Mouse (Mus musculus): Measurements from ENCODE around the gene Tmem177. TPM values are rescaled to one million over a fixed set of nuclear protein-coding genes. Genes with fewer than 3 reads are reported as not detected.

The Tmem177 gene
- polyA plus RNA-seq, 1 experiment from 2014 or later: 6.8 TPM

DNA sequence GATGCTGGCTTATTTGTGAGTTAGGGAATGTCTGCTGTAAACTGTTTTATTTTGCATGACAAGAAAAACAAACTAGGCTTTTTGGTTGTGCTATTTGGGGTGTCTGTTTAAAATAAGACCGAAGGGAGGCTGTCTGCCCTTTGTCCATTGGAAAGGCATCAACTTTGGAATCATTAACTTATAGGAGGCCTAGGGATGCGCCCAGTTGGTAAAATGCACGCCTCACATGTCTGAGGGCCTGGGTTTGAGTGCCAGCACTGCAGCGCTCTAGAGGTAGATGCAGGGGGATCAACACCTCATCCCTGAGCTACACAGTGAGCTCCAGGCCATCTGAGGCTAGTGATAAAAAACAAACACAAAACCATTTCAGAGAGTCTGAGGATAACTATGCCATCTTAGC lies 35.5 kb downstream of the Tmem177 start:
- no peaks in the 10 kb centered on the region for H3K9me3 ChIP-seq (ENCODE audit: control insufficient read depth, low read length)
- no peak overlapping the region for H3K27ac ChIP-seq (replicated peaks; ENCODE audit: low read depth, low read length)
- DNase-seq (ENCODE audit: low spot score) (no peak), ATAC-seq (ENCODE audit: low read depth) (no peak)
- no peak overlapping the region for H3K4me3 ChIP-seq (ENCODE audit: low read depth, low read length)
- whole genome bisulfite sequencing: 88% methylated on average over 4 of the region's 4 CpGs
- H3K27me3 ChIP-seq (replicated peaks; ENCODE audit: control insufficient read depth, insufficient read depth, low read length): no peaks in the 10 kb centered on the region
- no peaks in the 10 kb centered on the region for H3K36me3 ChIP-seq (ENCODE audit: control insufficient read depth, insufficient read depth, low read length)
- peaks cover 4% of the 10 kb centered on the region; the same call in 1 of the 2 replicates for H3K4me1 ChIP-seq (ENCODE audit: control insufficient read depth, insufficient read depth, low read length)
- H3K9ac ChIP-seq (ENCODE audit: low read depth, low read length): no peak overlapping the region
- H3K4me2 ChIP-seq (ENCODE audit: low read depth, low read length): no peak overlapping the region

DNA sequence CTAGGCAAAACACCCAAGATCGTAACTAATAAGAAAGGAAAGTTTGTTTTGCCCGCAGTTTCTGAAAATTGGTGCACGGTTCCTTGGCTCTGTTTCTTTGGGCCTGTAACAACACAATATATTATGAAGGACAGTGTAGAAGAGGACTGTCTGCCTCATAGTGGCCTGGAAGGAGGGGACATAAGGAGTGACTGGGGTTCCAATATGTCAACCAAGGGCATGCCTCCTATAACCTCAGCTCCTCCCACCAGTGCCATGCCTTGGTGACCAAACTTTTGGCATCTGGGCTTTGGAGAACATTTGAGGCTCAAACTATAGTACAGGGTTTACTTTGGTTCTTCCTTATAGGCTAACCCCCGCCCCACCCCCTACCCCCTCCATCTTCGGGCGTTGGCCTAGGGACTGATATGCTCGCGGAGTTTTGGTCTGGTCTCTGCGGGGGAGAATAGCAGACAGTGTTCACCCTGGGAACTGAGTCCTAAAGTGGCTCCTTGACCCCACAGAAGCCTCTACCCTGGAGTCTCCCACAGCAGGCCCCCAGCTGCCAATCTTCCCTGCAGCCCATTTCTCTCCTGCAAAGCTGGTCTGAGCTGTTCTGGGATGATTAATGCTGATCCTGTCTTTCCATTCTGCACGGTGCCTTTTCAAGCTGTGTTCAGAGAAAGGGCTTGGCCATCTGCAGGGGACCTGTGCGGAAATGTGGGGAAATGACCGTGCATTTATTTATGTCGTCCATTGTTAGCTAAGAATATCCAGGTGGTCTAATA lies 44.4 kb downstream of the Tmem177 start:
- Histone ChIP-seq H3K27ac (replicated peaks; ENCODE audit: low read depth, low read length) (no peak overlapping the region), H3K36me3 (ENCODE audit: control insufficient read depth, insufficient read depth, low read length) (no peaks in the 10 kb centered on the region), H3K4me1 (ENCODE audit: control insufficient read depth, insufficient read depth, low read length) (0 out of 2 replicates have a peak, but pooled peaks cover 9% of the 10 kb centered on the region), H3K27me3 (replicated peaks; ENCODE audit: control insufficient read depth, insufficient read depth, low read length) (no peaks in the 10 kb centered on the region), H3K4me3 (ENCODE audit: low read depth, low read length) (no peak overlapping the region), H3K9me3 (ENCODE audit: control insufficient read depth, low read length) (no peaks in the 10 kb centered on the region), H3K4me2 (ENCODE audit: low read depth, low read length) (no peak overlapping the region), H3K9ac (ENCODE audit: low read depth, low read length) (no peak overlapping the region)
- ATAC-seq (ENCODE audit: low read depth): no peak
- 67% methylated on average over 13 of the region's 13 CpGs for whole genome bisulfite sequencing
- no peak for DNase-seq (ENCODE audit: low spot score)

DNA sequence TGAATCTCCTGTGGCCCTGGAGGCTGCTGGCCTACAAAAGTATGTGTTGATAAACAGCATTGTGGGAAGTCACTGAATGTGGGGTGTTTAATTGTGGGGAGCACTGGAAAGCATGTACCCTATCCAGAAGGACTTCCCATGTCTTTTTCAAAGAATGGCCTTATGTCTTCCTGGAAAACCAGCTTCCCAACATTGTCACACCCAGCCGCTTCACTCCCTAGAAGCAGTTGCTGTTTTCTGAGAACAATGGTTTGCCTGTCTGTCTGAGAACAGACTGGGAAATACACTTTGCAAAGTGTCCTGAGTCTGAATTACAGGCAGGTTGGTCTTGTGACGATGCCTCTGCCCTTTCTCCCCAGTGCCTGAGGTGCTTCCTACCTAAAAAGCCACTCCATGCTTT lies 45.7 kb downstream of the Tmem177 start:
- no peak overlapping the region for H3K4me3 ChIP-seq (ENCODE audit: low read depth, low read length)
- H3K36me3 ChIP-seq (ENCODE audit: control insufficient read depth, insufficient read depth, low read length): no peaks in the 10 kb centered on the region
- H3K4me2 ChIP-seq (ENCODE audit: low read depth, low read length): no peak overlapping the region
- no peaks in the 10 kb centered on the region for H3K9me3 ChIP-seq (ENCODE audit: control insufficient read depth, low read length)
- 44% methylated on average over 2 of the region's 2 CpGs for WGBS
- DNase-seq (ENCODE audit: low spot score): no peak
- no peaks in the 10 kb centered on the region for H3K27me3 ChIP-seq (replicated peaks; ENCODE audit: control insufficient read depth, insufficient read depth, low read length)
- H3K9ac ChIP-seq (ENCODE audit: low read depth, low read length): no peak overlapping the region
- H3K27ac ChIP-seq (replicated peaks; ENCODE audit: low read depth, low read length): no peak overlapping the region
- ATAC-seq (ENCODE audit: low read depth): no peak
- H3K4me1 ChIP-seq (ENCODE audit: control insufficient read depth, insufficient read depth, low read length): 0 out of 2 replicates have a peak, but pooled peaks cover 9% of the 10 kb centered on the region

DNA sequence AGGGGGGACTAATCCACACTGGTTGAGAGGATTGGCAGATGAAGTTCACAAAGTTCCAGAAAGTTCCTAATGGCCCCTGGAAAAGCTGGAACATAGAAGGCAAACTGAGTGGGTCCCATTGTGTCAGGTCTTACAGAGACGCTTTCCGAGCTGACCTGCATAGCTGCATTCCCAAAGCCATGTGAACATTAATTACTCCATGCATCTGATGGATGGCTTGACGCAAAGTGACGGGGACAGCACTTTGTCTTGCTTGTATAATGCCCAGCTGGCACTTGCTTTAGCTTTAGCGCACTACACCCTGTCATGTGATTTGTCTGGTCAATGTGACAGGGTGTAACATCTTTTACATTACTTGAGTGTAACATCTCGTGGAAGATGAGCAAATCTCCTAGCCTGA lies 47.7 kb downstream of the Tmem177 start:
- H3K36me3 ChIP-seq (ENCODE audit: control insufficient read depth, insufficient read depth, low read length): no peaks in the 10 kb centered on the region
- no peaks in the 10 kb centered on the region for H3K9me3 ChIP-seq (ENCODE audit: control insufficient read depth, low read length)
- 0 out of 2 replicates have a peak, but pooled peaks cover 9% of the 10 kb centered on the region for H3K4me1 ChIP-seq (ENCODE audit: control insufficient read depth, insufficient read depth, low read length)
- H3K4me3 ChIP-seq (ENCODE audit: low read depth, low read length): no peak overlapping the region
- no peak overlapping the region for H3K4me2 ChIP-seq (ENCODE audit: low read depth, low read length)
- WGBS: 76% methylated on average over 6 of the region's 6 CpGs
- no peak; the same call in 1 of the 2 replicates for ATAC-seq (ENCODE audit: low read depth)
- H3K9ac ChIP-seq (ENCODE audit: low read depth, low read length): no peak overlapping the region
- H3K27ac ChIP-seq (replicated peaks; ENCODE audit: low read depth, low read length): no peak overlapping the region
- DNase-seq (ENCODE audit: low spot score): no peak
- H3K27me3 ChIP-seq (replicated peaks; ENCODE audit: control insufficient read depth, insufficient read depth, low read length): no peaks in the 10 kb centered on the region

DNA sequence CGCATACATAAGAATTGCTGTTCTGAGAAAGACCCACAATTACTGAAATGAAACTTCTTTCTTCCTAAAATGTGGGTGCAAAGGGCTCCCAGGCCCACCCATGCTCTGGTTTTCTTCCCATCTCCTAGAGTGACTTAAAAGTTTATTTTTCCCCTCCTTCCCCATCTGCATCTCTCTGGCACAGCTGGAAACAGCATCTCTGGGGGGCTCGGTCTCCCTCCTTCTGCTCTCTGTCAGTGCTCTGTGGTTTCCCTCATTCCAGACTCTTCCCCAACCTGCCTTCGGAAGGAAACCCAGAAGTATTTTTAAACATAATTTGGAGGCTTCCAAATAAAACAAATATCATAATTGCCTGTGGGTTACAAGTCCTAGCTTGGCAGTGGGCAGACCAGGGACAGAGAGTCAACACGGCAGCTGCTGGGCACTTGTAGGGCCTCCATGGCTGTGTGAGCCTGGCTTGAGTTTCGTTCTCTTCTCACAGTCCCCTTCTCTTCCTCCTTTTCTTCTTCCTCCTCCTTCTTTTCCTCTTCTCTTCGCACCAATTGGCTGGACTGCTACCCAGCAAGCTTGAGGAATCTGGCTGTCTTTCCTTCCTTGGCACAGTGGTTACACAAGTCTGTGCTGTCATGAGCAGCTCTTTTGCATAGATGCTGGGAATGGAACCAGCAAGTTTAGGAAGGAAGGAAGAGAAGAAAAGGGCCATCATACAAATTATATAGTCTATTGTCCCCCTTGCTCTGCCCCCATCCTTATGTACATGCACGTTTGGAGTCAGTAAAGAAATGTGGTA lies 49.3 kb downstream of the Tmem177 start:
- WGBS: 45% methylated on average over 7 of the region's 7 CpGs
- ATAC-seq (ENCODE audit: low read depth): peak; percentile 71; the same call in 1 of the 2 replicates
- H3K27me3 ChIP-seq (replicated peaks; ENCODE audit: control insufficient read depth, insufficient read depth, low read length): no peaks in the 10 kb centered on the region
- no peak overlapping the region for H3K4me3 ChIP-seq (ENCODE audit: low read depth, low read length)
- 0 out of 2 replicates have a peak, but pooled peaks cover 5% of the 10 kb centered on the region for H3K4me1 ChIP-seq (ENCODE audit: control insufficient read depth, insufficient read depth, low read length)
- peak; percentile 46 for DNase-seq (ENCODE audit: low spot score)
- H3K4me2 ChIP-seq (ENCODE audit: low read depth, low read length): no peak overlapping the region
- peak overlapping the region; percentile 46 for H3K27ac ChIP-seq (replicated peaks; ENCODE audit: low read depth, low read length)
- H3K9ac ChIP-seq (ENCODE audit: low read depth, low read length): no peak overlapping the region
- H3K36me3 ChIP-seq (ENCODE audit: control insufficient read depth, insufficient read depth, low read length): no peaks in the 10 kb centered on the region
- H3K9me3 ChIP-seq (ENCODE audit: control insufficient read depth, low read length): no peaks in the 10 kb centered on the region

DNA sequence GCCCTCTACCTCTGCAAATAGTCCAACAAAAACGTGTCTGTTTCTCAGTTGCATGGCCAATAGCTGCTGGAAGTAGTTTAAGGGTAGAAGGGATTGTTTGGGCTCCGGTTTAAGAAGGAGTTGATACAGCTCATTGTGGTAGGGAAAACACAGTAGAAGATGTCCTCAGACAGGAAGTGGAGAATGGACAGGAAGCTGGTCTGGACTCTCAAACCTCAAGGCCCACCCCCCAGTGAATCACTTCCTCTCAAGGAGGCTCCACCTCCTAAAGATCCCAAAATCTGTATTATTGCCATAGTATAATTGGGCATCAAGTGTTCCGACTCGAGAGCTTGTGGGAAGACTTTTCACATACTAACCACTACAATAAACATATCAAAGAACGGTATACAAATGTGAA lies 53.4 kb downstream of the Tmem177 start:
- no peak for ATAC-seq (ENCODE audit: low read depth)
- 82% methylated on average over 5 of the region's 5 CpGs for WGBS

More for the DNA sequence above, 53.4 kb downstream of the Tmem177 start:
- Histone ChIP-seq H3K4me3 (ENCODE audit: low read depth, low read length) (no peak overlapping the region), H3K4me2 (ENCODE audit: low read depth, low read length) (no peak overlapping the region), H3K27ac (replicated peaks; ENCODE audit: low read depth, low read length) (no peak overlapping the region), H3K36me3 (ENCODE audit: control insufficient read depth, insufficient read depth, low read length) (no peaks in the 10 kb centered on the region), H3K9me3 (ENCODE audit: control insufficient read depth, low read length) (peaks cover 3% of the 10 kb centered on the region; the same call in 1 of the 2 replicates), H3K9ac (ENCODE audit: low read depth, low read length) (no peak overlapping the region), H3K4me1 (ENCODE audit: control insufficient read depth, insufficient read depth, low read length) (0 out of 2 replicates have a peak, but pooled peaks cover 4% of the 10 kb centered on the region), H3K27me3 (replicated peaks; ENCODE audit: control insufficient read depth, insufficient read depth, low read length) (no peaks in the 10 kb centered on the region)
- DNase-seq (ENCODE audit: low spot score): no peak

Other genes starting within 250 kb of the Tmem177 start
- 6.6 and 10.5 TPM in 2 replicates for gene Ptpn4, start 75.6 kb downstream of the Tmem177 start, polyA plus RNA-seq (2014; fragmentation: Nextera tagmentation; extraction: Ambion mirVana)
- gene Cfap221, start 84.0 kb upstream of the Tmem177 start, polyA plus RNA-seq (2014; fragmentation: Nextera tagmentation; extraction: Ambion mirVana): 0.10 and 1.1 TPM in 2 replicates
- 0.33 and 0.39 TPM in 2 replicates for gene Sctr, start 93.7 kb upstream of the Tmem177 start, polyA plus RNA-seq (2014; fragmentation: Nextera tagmentation; extraction: Ambion mirVana)
- gene Tmem37, start 160.9 kb upstream of the Tmem177 start, polyA plus RNA-seq (2014; fragmentation: Nextera tagmentation; extraction: Ambion mirVana): 16.9 and 19.8 TPM in 2 replicates
- gene Dbi, start 207.9 kb upstream of the Tmem177 start, polyA plus RNA-seq (2014; fragmentation: Nextera tagmentation; extraction: Ambion mirVana): 613 and 705 TPM in 2 replicates
- gene 3110009E18Rik, start 208.0 kb upstream of the Tmem177 start, polyA plus RNA-seq (2014; fragmentation: Nextera tagmentation; extraction: Ambion mirVana): 14.6 and 16.0 TPM in 2 replicates

Measured in embryonic facial prominence, embryonic 14.5 days (tissue).